Mouse (Mus musculus): ENCODE measurements at regions not wholly inside any gene's neighbourhood (a gene's known extent, or its start where the extent isn't known, plus 50 kb on each side); places are given as distances from the start of the nearest gene placed in this dataset.

- H3K79me2 ChIP-seq (replicated peaks; ENCODE audit: control insufficient read depth, extremely low read depth, insufficient read depth, poor library complexity, severe bottlenecking): no peaks in the 10 kb centered on the region
- in situ Hi-C loops (cut with MboI; ENCODE audit: low pct_ligation_motif_present, low pct_unique_long_range_greater_than_20kb, low sequenced_read_pairs): no loop called here
- TF ChIP-seq IRF4 (IDR thresholded peaks at IDR 0.05; ENCODE audit: low read depth, low read length) (no peak), ELF1 (IDR thresholded peaks at IDR 0.05; ENCODE audit: low read depth, low read length) (no peak), MXI1 (IDR thresholded peaks at IDR 0.05; ENCODE audit: low read depth, low read length) (no peak), NELFE (IDR thresholded peaks at IDR 0.05; ENCODE audit: low read depth, low read length) (no peak), USF2 (conservative IDR thresholded peaks at IDR 0.05; ENCODE audit: low read depth, low read length) (no peak), ZKSCAN1 (IDR thresholded peaks at IDR 0.05; ENCODE audit: borderline replicate concordance, low read depth, low read length) (no peak), ZMIZ1 (IDR thresholded peaks at IDR 0.05; ENCODE audit: low read depth, low read length) (no peak), JUN (IDR thresholded peaks at IDR 0.05; ENCODE audit: insufficient read depth, low read depth, low read length) (no peak), NRF1 (IDR thresholded peaks at IDR 0.05; ENCODE audit: low read depth, low read length) (no peak), EP300 (IDR thresholded peaks at IDR 0.05; ENCODE audit: low read length) (no peak), TBP (conservative IDR thresholded peaks at IDR 0.05; ENCODE audit: low read depth, low read length) (no peak), MAZ (IDR thresholded peaks at IDR 0.05; ENCODE audit: low read depth, low read length) (no peak), PAX5 (IDR thresholded peaks at IDR 0.05; ENCODE audit: low read length) (no peak), SIN3A (IDR thresholded peaks at IDR 0.05; ENCODE audit: low read length) (no peak), UBTF (IDR thresholded peaks at IDR 0.05; ENCODE audit: low read depth, low read length) (no peak), ZNF384 (IDR thresholded peaks at IDR 0.05; ENCODE audit: low read depth, low read length) (no peak), POLR2A (IDR thresholded peaks at IDR 0.05; ENCODE audit: low read depth, low read length) (no peak), MAX (IDR thresholded peaks at IDR 0.05; ENCODE audit: low read length) (no peak)
- H3K4me2 ChIP-seq (ENCODE audit: insufficient read depth, low read depth, poor library complexity, severe bottlenecking): no peak overlapping the region
- H3K4me1 ChIP-seq (ENCODE audit: control insufficient read depth in 1 of 2, insufficient read depth in 2 of 2): no peaks in the 10 kb centered on the region
- H3K9ac ChIP-seq (ENCODE audit: insufficient read depth, low read depth): no peak overlapping the region
- no peak overlapping the region for H3K27ac ChIP-seq (ENCODE audit: insufficient read depth, low read depth)
- no peak for DNase-seq (ENCODE audit: extremely low read depth)
- dilution Hi-C loops (cut with MboI; ENCODE audit: extremely low pct_ligation_motif_present, extremely low pct_unique_long_range_greater_than_20kb, low sequenced_read_pairs): no loop called here
- H3K9me3 ChIP-seq (replicated peaks; ENCODE audit: low read length): no peaks in the 10 kb centered on the region
- H3K36me3 ChIP-seq (replicated peaks in 1 of 2; ENCODE audit: control insufficient read depth in 1 of 2, insufficient read depth in 1 of 2, low read length in 1 of 2): no peaks in the 10 kb centered on the region
- no peaks in the 10 kb centered on the region for H3K27me3 ChIP-seq (replicated peaks)
- H3K4me3 ChIP-seq (replicated peaks in 1 of 3; ENCODE audit: low read depth in 2 of 3, low read length in 2 of 3, poor library complexity in 1 of 3): no peak overlapping the region
These were observed 268.6 kb upstream of the Intu start for GRCm38 (mm10) chr3:40262536-40262935.

GRCm38 (mm10) chr3:40267514-40267913, 263.6 kb upstream of the Intu start:
- H3K36me3 ChIP-seq (replicated peaks in 1 of 2; ENCODE audit: control insufficient read depth in 1 of 2, insufficient read depth in 1 of 2, low read length in 1 of 2): no peaks in the 10 kb centered on the region
- in situ Hi-C loops (cut with MboI; ENCODE audit: low pct_ligation_motif_present, low pct_unique_long_range_greater_than_20kb, low sequenced_read_pairs): no loop called here
- H3K4me3 ChIP-seq (replicated peaks in 1 of 3; ENCODE audit: low read depth in 2 of 3, low read length in 2 of 3, poor library complexity in 1 of 3): no peak overlapping the region
- H3K9me3 ChIP-seq (replicated peaks; ENCODE audit: low read length): no peaks in the 10 kb centered on the region
- no peak overlapping the region for H3K4me2 ChIP-seq (ENCODE audit: insufficient read depth, low read depth, poor library complexity, severe bottlenecking)
- dilution Hi-C loops (cut with MboI; ENCODE audit: extremely low pct_ligation_motif_present, extremely low pct_unique_long_range_greater_than_20kb, low sequenced_read_pairs): no loop called here
- no peaks in the 10 kb centered on the region for H3K4me1 ChIP-seq (ENCODE audit: control insufficient read depth in 1 of 2, insufficient read depth in 2 of 2)
- no peaks in the 10 kb centered on the region for H3K79me2 ChIP-seq (replicated peaks; ENCODE audit: control insufficient read depth, extremely low read depth, insufficient read depth, poor library complexity, severe bottlenecking)
- no peaks in the 10 kb centered on the region for H3K27me3 ChIP-seq (replicated peaks)
- H3K9ac ChIP-seq (ENCODE audit: insufficient read depth, low read depth): no peak overlapping the region
- no peak overlapping the region for H3K27ac ChIP-seq (ENCODE audit: insufficient read depth, low read depth)
- TF ChIP-seq TBP (conservative IDR thresholded peaks at IDR 0.05; ENCODE audit: low read depth, low read length) (no peak), MAFK (IDR thresholded peaks at IDR 0.05; ENCODE audit: insufficient replicate concordance, low read length) (peak; percentile 86)
- no peak for DNase-seq (ENCODE audit: extremely low read depth)
